Mouse (Mus musculus) hindbrain, postnatal 0 days (tissue): ENCODE measurements around the gene Carmil3. TPM values are rescaled to one million over a fixed set of nuclear protein-coding genes. Genes with fewer than 3 reads are reported as not detected.

Source experiments
- ATAC-seq: fragments of 200-750 bp; cut with Nextera tagmentation; 2 replicates; pipeline ENCODE4 v1.8.0; 2017; ENCODE audit warnings: mild to moderate bottlenecking, moderate TSS enrichment, moderate library complexity
- DNase-seq: peaks from one replicate; pipeline ENCODE4 v3.0.0-alpha.2; 2015; ENCODE audit warnings: low spot score
- H3K27ac ChIP-seq: fragments of 300-500 bp; sonication (generic); 2 replicates; pipeline ENCODE4 v1.5.1; 2014; ENCODE audit warnings: mild to moderate bottlenecking
- H3K27me3 ChIP-seq: fragments of 300-500 bp; sonication (generic); 2 replicates; pipeline ENCODE4 v1.6.1; 2014; ENCODE audit warnings: low read length, mixed read lengths; ENCODE audit not compliant: insufficient read depth
- H3K36me3 ChIP-seq: fragments of 300-500 bp; sonication (generic); 2 replicates; pipeline ENCODE4 v1.6.1; 2014; ENCODE audit warnings: low read length, mixed read lengths; ENCODE audit not compliant: insufficient read depth
- H3K4me1 ChIP-seq: fragments of 300-500 bp; sonication (generic); 2 replicates; pipeline ENCODE4 v1.6.1; 2014; ENCODE audit warnings: antibody characterized with exemption, low read length, mixed read lengths; ENCODE audit not compliant: insufficient read depth
- H3K4me2 ChIP-seq: fragments of 300-500 bp; sonication (generic); 2 replicates; pipeline ENCODE4 v1.6.1; 2014; ENCODE audit warnings: low read depth, mild to moderate bottlenecking, low read length, moderate library complexity, mixed read lengths
- H3K4me3 ChIP-seq: fragments of 300-500 bp; sonication (generic); 2 replicates; pipeline ENCODE4 v1.5.1; 2014; ENCODE audit warnings: low read length
- H3K9ac ChIP-seq: fragments of 300-500 bp; sonication (generic); replicated peaks from 2 replicates; pipeline ENCODE4 v1.6.1; 2014; ENCODE audit warnings: mild to moderate bottlenecking, low read length, moderate library complexity, mixed read lengths
- H3K9me3 ChIP-seq: fragments of 300-500 bp; sonication (generic); 2 replicates; pipeline ENCODE4 v1.6.1; 2016; ENCODE audit warnings: low read length, mixed read lengths
- CTCF ChIP-seq: IDR thresholded peaks from 2 replicates; pipeline ENCODE4 v1.5.1; 2016; ENCODE audit warnings: antibody characterized with exemption, control low read depth, low read depth
- WGBS: fragments of 180-500 bp; shearing (Covaris S2); extraction: QIAGEN DNeasy Blood & Tissue Kit; methylation state at CpG from one replicate; pipeline ENCODE4 v1.1.7; 2014; 5-methylcytosine and 5-hydroxymethylcytosine counted together
- polyA plus RNA-seq: library from polyadenylated mRNA; unstranded; fragments of >200 nt; fragmentation: Nextera tagmentation; extraction: Ambion mirVana; gene quantifications from 2 replicates; pipeline ENCODE4 v1.2.1, GENCODE M21; 2015
- total RNA-seq: library from RNA; depleted of rRNA; stranded (reverse); fragments of >200 nt; gene quantifications from 2 replicates; pipeline ENCODE4 v1.2.3, GENCODE M21; 2014

The Carmil3 gene
- total and polyA plus RNA-seq, 2 experiments from 2014 or later = 23.8 to 120 TPM

DNA sequence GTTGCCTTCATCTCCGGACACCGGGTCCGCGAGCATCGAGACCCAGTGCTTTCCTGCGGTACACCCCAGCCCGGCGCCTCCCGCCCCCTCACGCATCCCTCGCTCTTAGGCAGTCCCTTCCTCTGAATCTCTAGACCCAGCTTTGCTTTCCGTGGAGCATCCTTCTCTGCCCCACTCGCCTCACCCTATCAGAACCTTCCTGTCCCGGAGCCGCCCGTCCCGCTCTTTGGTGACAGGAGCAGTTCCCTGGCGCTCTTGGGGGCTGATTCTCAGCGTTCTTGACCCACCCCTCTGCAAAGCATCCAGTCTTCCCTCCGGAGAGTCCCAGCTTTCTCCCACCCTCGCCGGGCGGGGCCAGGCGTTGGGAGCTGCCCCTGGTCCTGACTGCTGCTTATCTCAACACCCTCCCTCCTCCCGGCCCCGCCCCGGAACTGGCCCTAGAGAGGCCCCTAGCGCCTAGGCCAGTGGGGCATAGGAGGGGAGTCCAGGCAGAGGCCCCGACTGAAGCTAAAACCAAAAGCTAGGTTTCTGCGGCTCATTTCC, 911 bp downstream of the Carmil3 start:
- peak overlapping the region; percentile 87 for H3K27ac ChIP-seq
- H3K36me3 ChIP-seq = peaks cover 14% of the 10 kb centered on the region
- H3K9me3 ChIP-seq = no peaks in the 10 kb centered on the region
- H3K4me1 ChIP-seq = peaks cover 7% of the 10 kb centered on the region; the same call in 1 of the 2 replicates
- DNase-seq = peak; percentile 61
- no peaks in the 10 kb centered on the region for H3K27me3 ChIP-seq
- peak overlapping the region; percentile 74 for H3K4me3 ChIP-seq
- under 1% methylated on average over 30 of the region's 30 CpGs for WGBS
- H3K9ac ChIP-seq = peak overlapping the region; percentile 78
- H3K4me2 ChIP-seq = peak overlapping the region; percentile 86
- ATAC-seq = peak; percentile 55
- no peak for TF ChIP-seq CTCF

DNA sequence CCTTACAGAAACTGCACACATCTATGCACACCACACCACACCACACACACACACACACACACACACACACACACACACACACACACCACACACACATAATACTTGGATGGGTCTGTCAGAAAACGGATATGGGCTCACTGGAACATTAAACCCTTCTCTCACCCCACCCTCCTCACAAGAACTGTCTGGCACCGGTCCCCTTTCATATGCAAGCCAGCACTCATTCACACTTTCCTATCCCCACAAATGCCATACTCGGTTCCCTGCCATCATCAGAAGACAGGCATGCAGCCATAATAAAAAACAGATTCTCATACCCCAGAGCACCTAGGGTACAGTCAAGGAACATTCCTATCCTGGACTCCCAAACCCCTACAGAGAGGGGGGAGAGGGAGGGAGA, 1.7 kb downstream of the Carmil3 start:
- Histone ChIP-seq H3K36me3 (peaks cover 17% of the 10 kb centered on the region), H3K27ac (no peak overlapping the region), H3K4me1 (peaks cover 7% of the 10 kb centered on the region; the same call in 1 of the 2 replicates), H3K4me2 (peak overlapping the region; percentile 86), H3K4me3 (peak overlapping the region; percentile 74; the same call in 1 of the 2 replicates), H3K27me3 (no peaks in the 10 kb centered on the region), H3K9ac (no peak overlapping the region), H3K9me3 (no peaks in the 10 kb centered on the region)
- WGBS = 26% methylated on average over 3 of the region's 3 CpGs
- no peak for DNase-seq
- ATAC-seq = no peak
- no peak for TF ChIP-seq CTCF

DNA sequence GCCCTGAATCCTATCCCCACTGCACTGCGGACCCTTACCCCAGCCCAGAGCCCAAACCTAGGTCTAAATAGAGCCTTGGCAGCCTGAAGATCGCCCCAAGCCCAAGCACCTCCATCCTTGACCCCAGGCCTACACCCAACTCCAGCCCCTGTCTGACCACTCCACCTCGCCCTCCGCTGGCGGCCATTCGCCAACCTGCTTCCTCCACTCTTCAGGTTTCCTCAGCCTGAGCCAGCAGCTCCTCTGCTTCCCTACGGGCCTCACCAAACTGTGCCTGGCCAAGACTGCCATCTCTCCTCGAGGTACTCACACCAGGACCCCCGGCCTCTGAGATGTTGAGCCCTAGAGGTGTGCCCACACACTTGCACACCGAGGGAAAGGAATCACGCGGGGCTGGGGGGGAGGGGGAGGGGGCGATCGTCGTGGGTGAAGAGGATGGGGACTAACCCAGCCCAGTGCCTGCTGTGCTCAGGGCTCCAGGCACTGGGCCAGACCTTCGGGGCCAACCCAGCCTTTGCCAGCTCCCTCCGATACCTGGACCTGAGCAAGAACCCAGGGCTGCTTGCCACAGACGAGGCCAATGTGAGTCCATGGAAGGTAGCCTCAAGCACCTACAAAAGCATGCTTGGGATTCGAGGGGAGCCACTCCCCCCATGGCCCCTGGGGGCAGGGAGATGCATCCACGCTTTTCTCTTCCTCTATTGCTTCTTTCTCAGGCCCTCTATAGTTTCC, 5.2 kb downstream of the Carmil3 start:
- ATAC-seq (no peak), DNase-seq (no peak)
- no peak for TF ChIP-seq CTCF
- Histone ChIP-seq H3K4me2 (no peak overlapping the region), H3K9me3 (no peaks in the 10 kb centered on the region), H3K36me3 (peaks cover 40% of the 10 kb centered on the region), H3K4me3 (no peak overlapping the region), H3K9ac (no peak overlapping the region), H3K4me1 (no peaks in the 10 kb centered on the region), H3K27ac (no peak overlapping the region), H3K27me3 (no peaks in the 10 kb centered on the region)
- WGBS = 67% methylated on average over 20 of the region's 20 CpGs

DNA sequence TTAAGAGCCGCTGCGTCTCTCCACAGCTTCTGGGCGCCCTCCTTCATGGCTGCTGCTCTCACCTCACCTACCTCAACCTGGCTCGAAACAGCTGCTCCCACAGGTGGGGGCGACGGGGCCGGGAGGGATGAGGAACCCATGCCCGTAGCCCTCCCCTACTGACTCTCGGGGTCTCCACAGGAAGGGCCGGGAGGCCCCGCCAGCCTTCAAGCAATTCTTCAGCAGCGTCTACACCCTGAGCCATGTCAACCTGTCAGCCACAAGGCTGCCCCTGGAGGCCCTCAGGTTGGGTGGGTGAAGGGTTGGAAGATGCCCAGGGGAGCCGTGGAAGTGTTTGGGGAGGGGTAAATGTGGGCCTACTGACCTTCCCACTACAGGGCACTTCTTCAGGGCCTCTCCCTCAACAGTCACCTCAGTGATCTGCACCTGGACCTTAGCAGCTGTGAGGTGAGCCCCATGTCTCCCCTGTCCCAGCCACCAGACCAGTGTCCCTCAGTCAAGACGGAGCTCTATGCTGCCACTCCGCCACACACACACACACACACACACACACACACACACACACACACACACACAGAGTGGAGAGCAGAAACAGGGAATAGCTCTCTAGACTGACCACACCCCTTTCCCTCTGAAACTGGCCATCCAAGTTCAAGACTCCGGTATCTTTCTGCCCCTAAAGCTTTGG, 6.5 kb downstream of the Carmil3 start:
- Histone ChIP-seq H3K4me2 (no peak overlapping the region), H3K27me3 (no peaks in the 10 kb centered on the region), H3K9me3 (no peaks in the 10 kb centered on the region), H3K9ac (no peak overlapping the region), H3K4me1 (no peaks in the 10 kb centered on the region), H3K36me3 (peaks cover 44% of the 10 kb centered on the region), H3K27ac (no peak overlapping the region), H3K4me3 (no peak overlapping the region)
- ATAC-seq (peak; percentile 14), DNase-seq (no peak)
- 75% methylated on average over 16 of the region's 16 CpGs for WGBS
- TF ChIP-seq CTCF = no peak

DNA sequence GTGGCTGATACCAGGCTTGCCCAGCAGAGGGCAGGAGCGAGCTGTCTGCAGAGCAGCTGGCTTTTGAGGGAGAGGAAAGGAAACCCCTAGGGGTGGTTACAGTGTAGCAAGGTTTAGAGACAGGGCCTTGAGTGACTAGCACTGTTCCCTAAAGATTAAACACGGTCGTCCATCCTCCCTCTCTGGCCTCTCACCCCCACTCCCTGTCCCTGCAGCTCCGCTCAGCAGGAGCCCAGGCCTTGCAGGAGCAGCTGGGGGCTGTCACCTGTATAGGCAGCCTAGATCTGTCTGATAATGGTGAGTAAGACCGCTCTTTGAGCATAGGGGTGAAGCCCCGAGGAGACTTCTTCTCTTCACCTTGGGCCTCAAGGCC, 7.0 kb downstream of the Carmil3 start:
- H3K4me1 ChIP-seq = no peaks in the 10 kb centered on the region
- H3K4me2 ChIP-seq = no peak overlapping the region
- WGBS = 47% methylated on average over 5 of the region's 6 CpGs
- no peak overlapping the region for H3K4me3 ChIP-seq
- H3K9ac ChIP-seq = no peak overlapping the region
- peak; percentile 92 for DNase-seq
- no peaks in the 10 kb centered on the region for H3K9me3 ChIP-seq
- peak; percentile 65 for ATAC-seq
- peaks cover 49% of the 10 kb centered on the region for H3K36me3 ChIP-seq
- no peaks in the 10 kb centered on the region for H3K27me3 ChIP-seq
- H3K27ac ChIP-seq = no peak overlapping the region
- TF ChIP-seq CTCF = peak; percentile 99

DNA sequence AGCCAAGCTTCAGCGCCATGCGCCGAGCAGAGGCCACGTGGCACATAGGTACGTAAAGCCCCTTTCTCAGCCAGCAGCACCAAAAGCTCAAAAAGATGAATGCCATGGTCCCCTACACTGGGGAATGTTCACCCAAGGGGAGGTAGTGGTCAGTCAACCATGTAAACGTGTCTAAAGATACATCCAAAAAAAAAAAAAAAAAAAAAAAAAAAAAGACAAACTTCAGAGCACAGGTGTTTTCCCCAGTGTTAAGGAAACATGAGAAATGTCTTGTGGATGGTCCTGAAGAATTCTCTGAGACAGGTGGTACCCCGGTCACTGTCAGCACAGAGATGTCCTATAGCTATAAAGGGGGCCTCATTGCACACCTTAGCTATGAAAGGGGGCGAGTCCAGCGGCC, 15.2 kb downstream of the Carmil3 start:
- no peak for DNase-seq

More for the DNA sequence above, 15.2 kb downstream of the Carmil3 start:
- Histone ChIP-seq H3K4me2 (no peak overlapping the region), H3K36me3 (peaks cover 20% of the 10 kb centered on the region; the same call in 1 of the 2 replicates), H3K4me1 (no peaks in the 10 kb centered on the region), H3K9ac (no peak overlapping the region), H3K27me3 (no peaks in the 10 kb centered on the region), H3K4me3 (no peak overlapping the region), H3K9me3 (no peaks in the 10 kb centered on the region), H3K27ac (no peak overlapping the region)
- ATAC-seq = no peak
- 88% methylated on average over 9 of the region's 9 CpGs for WGBS
- no peak for TF ChIP-seq CTCF
